Mouse (Mus musculus): ENCODE data around the gene Chpf2.

- TF ChIP-seq CTCF (IDR thresholded peaks at IDR 0.05; ENCODE audit: extremely low read depth, insufficient read length, insufficient replicate concordance, low read depth, low read length) = no peak
- TF ChIP-seq POLR2A (IDR thresholded peaks at IDR 0.05; ENCODE audit: low read depth, low read length) = no peak
Observed at GRCm38 (mm10) chr5:24553621-24554244, 32.8 kb upstream of the Chpf2 start.
